Mouse (Mus musculus) layer of hippocampus, adult 9-10 months (tissue): ENCODE data around the gene Shc3.
A peak's percentile ranks its signal among the peaks of the same experiment; 100 is the strongest.

Experiments
- DNase-seq: peaks from one replicate; pipeline ENCODE4 v3.0.0; 2022; ENCODE audit warnings: low spot score

Shc3 gene

DNA sequence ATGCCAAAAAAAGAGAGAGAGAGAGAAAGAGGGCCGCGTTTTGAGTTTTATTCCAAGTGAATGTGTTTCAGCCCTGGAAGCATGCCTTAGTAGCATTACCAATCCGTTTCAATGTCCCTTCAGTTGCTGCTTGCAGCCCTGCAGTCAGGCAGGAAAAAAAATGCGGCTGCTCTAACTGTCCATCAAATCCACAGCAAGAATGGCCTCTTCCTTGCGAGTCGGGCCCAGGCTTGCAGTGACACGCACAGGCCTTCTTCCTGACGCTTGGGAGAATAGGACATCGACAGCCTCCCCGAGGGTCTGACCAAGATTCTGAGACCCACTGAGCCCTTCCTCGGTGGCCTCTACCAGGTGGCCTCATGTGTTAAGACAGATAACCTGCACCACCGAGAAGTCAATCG lies 718 bp downstream of the Shc3 start:
- DNase-seq: no peak

DNA sequence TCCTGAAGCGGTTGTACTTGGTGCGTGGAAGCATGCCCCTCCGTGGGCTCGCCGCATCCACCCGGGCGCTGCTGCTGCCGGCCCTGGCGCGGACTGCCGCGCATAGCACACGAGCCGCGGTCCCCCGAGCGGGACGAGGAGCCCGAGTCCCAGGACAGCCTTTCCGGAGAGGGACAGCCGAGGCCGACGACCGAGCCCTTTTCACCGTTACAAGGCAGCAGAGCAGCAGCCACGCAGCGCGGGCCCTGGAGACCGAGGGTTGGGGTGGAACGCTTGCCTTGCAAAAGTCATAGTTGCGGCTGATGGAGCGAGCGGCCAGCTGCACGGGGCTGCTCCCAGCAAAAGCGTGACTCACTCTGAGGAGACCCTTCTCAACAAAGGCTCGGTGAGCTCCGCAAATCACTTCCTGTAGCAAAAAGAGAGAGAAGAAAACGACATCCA lies 1.8 kb downstream of the Shc3 start:
- DNase-seq: no peak

DNA sequence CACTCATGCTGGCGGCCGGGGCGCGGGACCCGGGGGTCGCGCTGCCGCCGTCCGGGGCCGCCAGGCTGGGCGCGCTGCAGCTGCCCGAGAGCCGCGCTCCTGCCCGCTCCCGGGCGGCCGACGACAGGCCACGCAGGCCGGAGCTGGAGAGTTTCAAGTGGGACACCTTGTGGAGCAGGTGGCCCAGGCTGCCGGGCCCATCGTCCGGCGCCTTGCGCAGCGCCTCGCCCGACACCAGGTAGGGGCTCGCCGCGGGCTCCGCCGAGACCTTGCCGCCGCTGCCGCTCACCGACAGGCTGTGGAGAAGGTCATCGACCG lies 2.2 kb downstream of the Shc3 start:
- no peak for DNase-seq

DNA sequence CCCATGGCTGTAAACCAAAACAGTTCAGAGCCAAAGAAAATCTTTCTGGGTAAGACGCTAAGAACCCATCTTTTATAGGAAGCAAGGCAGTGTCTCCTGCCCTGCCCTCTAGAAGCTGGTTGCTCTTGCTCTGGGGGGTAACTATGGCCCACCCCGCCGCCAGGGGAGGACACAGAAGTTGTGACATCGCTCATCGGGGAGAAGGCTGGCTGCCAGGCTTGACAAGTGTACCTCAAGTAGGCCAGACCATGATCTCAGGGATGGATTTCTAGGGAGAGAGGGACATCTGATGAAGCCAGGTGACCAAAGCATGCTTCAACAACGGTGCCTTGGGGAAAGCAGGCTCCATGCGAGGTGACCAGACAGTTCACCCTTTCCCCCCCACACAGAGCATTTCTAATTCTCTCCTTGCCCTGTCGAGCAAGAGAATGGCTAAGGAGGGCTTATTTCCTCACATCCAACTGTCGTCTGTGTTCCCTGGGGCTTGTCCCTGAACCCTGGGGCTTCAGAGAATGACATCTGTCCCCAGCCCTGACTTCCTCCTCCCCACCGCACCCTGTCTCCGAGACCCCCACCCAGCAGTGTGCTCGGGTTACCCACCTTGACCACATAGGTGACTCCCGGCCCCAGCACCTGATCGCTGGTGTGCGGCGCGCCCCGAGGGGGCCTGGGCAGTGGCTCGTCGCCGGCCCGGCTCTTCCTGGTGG lies 2.7 kb downstream of the Shc3 start:
- no peak for DNase-seq

DNA sequence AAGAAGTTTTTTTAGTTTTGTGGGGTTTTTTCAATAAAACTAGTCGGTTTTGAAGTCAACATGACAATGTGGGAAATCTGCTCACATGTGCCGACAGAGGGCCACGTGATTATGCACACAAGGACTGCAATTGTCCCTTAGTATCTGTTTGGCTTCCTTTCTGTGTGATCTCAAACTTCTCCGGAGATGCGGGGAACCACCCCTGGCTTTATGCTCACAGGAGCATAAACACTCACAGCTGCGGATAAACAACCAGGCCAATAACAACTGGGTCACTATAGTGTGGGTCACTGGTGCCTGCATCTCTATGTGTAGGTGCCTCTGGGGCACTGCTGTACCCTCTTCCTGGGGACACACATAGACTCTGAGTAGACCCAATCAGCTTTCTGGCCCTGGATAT lies 4.5 kb downstream of the Shc3 start:
- DNase-seq: no peak

DNA sequence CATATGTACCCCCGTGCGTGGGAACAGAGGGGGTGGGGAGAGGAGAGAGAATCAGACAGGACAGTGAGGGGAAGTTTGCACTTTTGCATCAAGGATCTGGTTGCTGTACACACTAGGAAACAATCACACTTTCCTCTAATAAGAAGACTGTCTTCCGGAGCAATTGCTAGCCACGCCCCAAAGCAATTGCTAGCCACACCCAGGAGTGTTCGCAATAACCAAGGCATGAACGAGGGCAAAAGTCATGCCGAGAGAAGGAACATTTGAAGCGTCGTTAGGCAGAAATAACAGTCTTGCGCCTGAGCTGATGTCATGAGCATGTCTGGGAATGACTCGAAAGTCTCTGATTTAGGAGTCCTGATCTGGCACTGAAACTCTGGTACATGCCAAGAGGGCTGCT lies 15.9 kb downstream of the Shc3 start:
- DNase-seq: no peak

DNA sequence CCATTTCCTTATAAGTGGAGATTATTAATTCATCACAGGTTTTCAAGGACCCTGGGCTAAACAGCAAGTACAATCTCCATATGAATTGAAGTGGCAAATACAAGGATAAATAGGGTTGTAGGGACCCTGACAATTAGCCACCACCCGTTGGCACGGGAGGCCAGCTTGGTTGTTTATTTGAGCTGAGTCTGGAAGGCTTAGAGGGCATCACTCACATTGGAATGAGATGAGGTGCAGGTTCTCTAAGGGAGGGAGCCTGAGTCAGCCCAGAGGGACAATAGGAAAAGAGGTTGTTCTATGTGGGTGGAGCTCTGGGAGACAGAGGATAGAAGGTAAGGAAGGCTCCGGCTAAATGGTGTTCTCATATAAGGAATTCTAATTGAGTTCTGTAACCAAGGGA lies 17.0 kb downstream of the Shc3 start:
- no peak for DNase-seq

DNA sequence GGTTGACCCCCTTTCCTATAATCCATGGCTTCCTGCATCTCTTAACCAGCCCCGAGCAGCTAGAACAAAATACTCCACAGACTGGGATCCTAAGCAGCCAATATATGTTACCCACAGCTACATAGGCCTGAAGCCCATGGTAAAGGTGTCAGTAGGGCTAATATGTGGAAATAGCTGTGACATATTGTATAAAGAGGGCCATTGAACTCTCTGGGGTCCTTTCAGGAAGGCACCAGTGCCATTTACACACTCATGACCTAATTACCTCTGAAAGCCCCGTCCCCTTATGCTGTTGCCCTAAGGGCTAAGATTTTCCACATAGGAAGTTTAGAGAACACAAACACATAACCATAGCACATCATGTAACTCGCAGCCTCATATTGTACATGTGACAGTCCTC lies 17.4 kb downstream of the Shc3 start:
- DNase-seq: no peak

DNA sequence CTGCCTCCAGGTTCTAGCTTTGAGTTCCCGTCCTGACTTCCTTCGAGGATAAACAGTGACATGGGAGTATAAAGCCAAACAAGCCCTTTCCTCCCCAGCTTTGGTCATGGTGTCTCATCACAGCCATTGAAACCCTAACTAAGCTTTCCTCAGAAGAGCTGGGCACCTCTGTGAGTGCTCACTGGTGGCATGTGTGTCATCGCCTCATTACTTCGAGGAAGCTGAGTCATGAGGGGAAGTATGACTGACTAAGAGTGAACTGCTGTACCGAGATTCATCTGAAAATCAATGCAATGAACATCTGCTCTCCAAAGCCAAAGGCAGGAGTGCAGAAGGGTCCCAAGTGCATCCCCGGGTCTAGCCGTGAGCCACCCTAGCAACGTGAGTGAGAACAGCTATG lies 29.4 kb downstream of the Shc3 start:
- DNase-seq: no peak

DNA sequence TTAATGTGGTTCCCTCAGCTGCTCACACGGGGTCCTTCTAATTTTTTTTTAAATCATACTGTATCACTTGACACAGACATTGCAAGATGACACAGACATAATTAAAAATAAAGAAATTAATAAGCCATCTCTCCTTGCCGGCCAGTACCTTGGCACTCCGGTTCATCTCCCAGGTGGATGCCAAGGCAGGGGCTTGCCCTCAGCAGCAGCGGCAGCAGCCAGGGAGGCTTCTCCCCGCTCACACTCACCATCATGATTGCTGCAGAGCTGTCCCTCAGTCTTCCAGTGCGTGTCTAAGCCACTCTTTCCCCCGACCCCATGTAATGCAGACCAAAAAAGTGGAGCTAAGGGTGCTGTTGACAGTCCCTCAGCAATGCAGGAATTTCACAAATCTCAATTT lies 33.9 kb downstream of the Shc3 start:
- no peak for DNase-seq

DNA sequence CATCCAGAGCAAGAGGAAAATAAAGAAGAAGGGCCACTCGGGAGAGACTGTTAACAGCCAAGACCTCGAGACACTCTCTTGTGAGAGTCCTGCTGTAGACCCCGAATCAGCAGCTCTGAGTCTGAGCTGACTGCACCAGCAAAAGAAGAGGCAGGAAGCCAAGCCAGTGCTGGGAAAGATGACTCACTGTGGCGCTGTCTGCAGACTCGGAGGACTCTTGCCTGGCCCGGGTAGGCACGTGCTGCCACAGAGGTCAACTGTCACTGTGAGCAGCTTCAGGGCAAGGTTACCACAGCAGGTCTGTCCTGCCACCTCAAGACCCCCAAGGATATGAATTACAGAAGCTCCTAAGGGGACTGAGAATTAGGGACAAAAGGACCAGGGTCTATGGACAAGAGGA lies 42.7 kb downstream of the Shc3 start:
- peak; percentile 15 for DNase-seq

DNA sequence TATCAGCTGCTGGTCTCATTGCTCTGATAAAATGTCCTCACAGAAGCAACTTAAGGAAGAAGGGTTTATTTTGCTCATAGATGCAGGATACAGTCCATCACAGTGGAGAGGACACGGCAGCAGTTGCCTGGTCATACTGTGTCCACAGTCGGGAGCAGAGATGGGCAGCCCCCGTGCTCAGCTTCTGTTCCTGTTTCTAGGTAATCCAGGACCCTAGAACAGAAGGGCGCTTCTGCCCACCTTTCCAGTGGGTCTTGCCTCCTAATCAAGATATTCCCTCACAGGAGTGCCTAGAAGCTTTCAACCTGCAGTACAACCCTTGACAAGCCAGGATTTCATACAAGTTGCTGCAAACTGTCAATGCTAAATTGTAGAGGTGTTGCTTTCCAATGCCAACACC lies 44.9 kb downstream of the Shc3 start:
- no peak for DNase-seq

DNA sequence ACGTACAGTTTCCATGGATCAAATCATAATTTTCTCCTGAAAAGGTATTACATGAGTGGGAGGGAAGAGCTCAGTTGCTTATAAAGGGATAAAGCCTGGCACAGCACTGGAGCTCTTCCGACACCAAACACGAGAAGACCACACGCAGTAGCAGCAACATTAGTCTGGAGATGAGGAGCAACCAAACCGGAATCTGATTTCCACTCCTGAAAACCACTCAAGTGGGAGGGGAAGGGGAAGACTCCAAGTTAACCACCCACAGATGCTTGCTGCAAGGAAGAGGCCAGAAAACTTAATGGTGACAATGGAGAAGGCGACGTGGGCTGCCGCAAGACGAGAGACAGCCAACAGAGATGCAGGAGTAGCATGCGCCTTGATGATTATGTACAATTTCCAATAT lies 45.9 kb downstream of the Shc3 start:
- no peak for DNase-seq

DNA sequence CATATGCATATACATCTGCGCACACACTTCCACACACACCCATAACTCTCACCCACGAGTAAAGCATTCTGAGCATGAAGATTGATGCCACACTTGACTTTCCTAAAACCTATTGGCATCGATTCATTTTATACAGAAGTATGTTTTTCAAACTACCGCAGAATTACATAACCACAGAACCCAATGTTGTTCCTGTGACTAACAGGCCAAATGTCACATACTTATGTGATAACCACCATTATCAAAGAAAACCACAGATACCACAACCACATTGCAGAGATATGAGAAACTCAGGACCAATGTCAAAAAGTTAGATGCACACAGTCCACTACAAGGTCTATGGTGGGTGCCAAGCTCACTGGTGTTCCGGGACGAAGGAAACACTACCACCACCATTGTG lies 50.3 kb downstream of the Shc3 start:
- DNase-seq: no peak

DNA sequence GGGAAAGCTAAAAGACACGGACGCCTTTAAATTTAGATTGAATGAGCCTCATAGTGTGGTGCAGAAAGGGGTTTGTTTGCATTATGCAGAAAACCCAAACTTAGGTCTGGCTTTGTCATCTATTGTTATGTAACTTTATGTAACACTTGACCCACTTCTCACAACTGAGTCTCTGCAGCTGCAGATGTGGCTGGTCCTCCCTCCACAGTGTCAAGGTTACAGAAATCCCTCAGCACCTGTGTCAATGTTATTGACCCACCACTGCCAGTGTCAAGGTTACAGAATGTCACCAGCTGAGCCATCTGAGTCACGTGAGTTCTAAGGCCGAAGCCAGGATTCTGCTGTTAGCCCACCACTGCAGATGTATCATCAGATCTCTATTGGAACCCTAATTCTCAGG lies 51.3 kb downstream of the Shc3 start:
- no peak for DNase-seq

DNA sequence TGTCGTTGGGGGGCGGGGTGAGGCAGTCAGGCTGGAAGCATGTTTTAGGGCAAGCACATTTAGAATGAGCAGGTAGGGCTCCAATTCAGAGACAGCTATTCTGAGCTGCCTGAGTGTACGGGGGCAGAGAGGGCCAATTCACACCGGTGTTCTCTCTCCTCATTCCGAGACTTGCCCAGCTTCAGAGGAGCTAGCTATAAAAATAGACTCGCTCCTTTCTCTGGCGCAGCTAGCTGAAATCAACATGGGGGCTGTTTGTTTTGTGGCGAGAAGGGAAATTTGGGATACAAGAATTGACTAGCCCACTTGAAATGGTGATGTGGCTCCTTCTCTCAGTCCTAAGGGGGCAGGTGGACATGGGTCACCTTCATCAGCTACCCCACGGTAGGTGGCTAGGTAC lies 60.4 kb downstream of the Shc3 start:
- DNase-seq: no peak

DNA sequence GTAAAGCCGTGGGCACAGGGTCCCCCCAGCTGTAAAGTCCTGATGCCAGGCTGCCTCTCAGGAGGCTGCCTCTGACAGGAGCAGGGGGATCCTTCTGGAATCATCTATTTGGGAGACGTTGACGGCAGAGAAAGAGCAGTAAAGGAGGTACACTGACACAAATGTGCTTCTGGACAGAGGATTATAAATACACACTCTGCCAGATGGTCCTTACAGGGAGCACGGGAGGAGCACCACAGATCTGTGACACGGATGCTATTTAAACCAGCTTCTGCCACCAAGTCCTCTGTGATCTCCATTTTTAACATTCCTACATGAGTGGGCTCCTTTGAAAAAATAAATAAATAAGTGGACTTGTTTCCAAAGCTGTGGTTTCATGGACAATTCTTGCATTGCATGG lies 63.5 kb downstream of the Shc3 start:
- no peak for DNase-seq

DNA sequence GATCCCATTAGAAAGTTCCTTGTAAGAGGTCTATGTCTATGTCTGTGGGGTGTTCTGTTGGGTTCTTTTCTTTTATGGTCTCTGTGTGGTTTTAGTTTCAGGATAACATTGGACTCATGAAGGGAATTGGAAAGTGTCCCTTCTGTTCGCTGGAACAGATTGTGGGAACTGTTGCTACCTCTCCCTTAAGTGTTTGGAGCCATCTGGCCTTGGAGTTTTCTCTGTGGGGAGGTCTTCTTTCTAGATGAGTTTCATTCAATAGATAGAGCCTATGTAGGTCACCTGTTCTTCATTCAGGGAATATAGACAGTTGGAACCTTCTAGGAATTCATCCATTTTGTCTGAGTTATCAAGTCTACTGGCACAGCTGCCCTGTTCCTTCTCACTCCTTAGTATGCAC lies 69.5 kb downstream of the Shc3 start:
- DNase-seq: no peak

DNA sequence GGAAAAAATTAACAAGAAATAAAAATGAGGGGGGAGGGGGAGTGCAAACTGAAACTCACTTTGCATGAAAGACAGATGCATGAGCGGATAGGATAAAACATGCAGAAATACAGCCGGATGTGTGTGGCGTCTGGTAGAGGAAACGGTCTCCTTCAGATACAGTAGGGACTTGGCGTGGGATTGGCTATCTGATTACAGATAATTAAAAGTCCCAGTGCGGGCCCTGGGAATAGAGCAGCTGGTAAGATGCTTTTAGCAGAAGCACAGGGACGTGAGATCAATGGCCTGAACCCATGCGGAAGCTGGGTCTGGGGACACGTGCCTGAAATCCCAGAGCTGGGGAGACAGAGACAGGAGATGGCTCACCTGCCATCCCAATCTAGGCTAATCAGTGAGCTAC lies 75.5 kb downstream of the Shc3 start:
- no peak for DNase-seq

DNA sequence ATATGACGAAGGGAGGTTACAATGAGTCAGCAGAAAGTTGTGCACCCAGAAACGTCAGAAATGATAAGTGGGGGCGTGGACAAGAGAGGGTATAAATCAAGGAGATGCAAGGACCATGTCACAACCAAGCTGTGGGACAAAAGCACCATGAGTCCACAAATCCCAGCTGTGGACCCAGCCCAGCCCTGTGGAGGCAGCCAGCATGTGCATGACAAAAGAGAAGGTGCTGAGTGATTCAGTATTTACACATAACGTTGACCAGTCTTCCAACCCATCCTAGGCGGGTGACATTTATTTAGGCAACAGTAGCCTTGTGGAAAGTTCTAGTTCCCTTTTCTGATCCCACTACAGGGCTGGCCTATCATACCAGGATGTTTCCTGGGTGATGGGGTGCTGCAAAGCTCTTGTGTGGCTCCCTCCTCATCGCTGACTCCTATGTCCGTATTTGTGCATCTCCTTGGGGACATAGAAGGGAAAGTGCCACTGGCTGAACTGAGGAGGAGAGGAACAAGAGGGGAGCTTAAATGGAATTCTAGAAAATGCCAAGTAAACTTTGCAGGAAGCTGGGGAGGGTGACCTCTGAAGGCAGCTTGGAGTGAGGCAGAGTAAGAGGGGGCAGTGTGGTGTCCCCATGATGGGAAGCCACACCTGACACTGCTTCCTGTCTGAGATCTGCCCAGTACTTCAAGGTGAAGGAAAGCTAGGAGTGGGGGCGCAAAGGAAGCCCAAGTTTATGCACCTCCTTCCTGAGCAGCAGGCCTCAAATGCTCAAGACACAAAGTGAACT lies 77.4 kb downstream of the Shc3 start:
- no peak for DNase-seq

DNA sequence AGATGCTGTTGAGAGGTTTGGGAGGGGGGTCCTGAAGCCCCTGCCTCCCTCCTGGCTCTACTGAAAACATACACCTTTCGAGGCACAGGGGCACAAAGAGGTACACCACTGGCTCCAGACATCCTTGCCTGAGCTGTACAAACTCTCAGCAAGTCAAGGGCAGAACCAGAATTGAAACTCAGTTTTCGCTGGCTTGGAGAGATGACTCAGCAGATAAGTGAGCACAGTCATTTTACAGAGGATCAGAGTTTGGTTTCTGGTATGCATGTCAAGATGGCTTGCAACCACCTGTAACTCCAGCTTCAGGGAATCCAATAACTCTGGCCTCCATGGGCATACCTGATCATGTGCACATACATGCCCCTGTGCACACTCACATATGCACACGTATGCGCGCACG lies 79.0 kb downstream of the Shc3 start:
- DNase-seq: no peak

DNA sequence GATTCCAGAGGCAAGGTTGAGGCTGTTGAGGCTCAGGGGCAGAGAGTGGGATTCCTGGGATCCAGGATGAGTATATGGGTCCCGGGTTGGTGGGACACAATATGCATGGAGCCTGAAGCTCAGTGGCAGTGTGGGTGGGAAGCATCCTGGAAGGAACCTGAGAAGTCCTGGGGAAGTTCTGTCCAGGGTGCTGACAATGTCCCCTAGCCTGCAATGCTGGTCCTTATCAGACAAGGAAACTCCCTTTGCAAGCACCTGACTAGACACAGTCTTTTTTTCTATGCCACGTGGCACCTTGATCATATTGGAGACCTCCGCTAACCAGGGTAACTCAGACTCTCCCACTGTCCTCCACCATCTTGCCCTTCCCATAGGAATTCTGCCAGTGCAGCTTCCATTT lies 80.3 kb downstream of the Shc3 start:
- DNase-seq: no peak

DNA sequence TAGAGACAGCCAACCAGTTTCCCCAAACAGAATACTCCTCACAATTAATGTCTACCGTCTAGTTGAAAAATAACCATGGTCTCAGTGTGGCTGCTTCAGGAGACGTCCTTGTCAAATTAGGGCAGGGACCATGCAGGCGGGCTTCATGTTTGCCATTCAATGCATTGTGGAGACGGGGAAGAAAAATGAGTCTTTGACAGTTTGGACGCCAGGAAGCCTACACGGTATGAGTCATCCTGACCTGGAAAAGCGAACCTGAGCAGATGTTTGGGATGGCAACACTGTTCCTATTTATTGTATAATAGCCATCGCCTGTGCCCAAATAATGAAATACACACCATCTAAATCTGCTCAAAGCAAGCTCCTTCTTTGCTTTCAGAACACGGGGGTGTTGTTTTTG lies 83.9 kb downstream of the Shc3 start:
- no peak for DNase-seq

DNA sequence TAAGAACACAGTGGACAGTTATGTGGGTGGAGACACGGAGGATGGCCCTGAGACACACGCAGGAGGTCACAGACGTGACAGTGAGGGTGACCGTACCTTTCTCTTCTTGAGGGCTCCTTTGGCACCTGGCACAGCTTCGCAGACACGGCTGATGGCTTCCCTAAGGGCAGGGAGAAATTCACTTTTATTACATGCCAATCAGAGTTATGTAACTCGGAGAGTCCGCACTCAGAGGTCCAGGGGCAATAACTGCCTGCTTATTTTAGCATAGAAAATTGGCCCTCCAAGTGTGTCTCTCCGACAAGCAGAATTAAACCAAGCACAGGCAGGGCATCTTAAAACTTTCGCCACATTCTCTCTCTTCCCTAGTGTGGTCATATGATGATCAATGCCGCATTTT lies 86.4 kb downstream of the Shc3 start:
- no peak for DNase-seq
